Mouse (Mus musculus) CH12.LX (cell line): ENCODE data around the gene Ppip5k2.

ENCODE experiments used
- CTCF ChIP-seq, 2 experiments: IDR thresholded peaks in 1 of 2; conservative IDR thresholded peaks in 1 of 2; 2 replicates each; pipeline ENCODE4 v1.5.1; 2011 to 2012; ENCODE audit warnings: low read depth in 2 of 2, low read length in 2 of 2, improper control_type of control experiment in 1 of 2, inconsistent platforms in 1 of 2, mild to moderate bottlenecking in 1 of 2, moderate library complexity in 1 of 2
- EP300 ChIP-seq: IDR thresholded peaks from 2 replicates; pipeline ENCODE4 v1.6.1; 2011; ENCODE audit warnings: low read length, improper control_type of control experiment
- JUND ChIP-seq: conservative IDR thresholded peaks from 2 replicates; pipeline ENCODE4 v1.6.1; 2011; ENCODE audit warnings: low read depth, low read length, improper control_type of control experiment
- POLR2A ChIP-seq: IDR thresholded peaks from 2 replicates; pipeline ENCODE4 v1.6.1; 2011; ENCODE audit warnings: low read depth, mild to moderate bottlenecking, improper control_type of control experiment, low read length

DNA sequence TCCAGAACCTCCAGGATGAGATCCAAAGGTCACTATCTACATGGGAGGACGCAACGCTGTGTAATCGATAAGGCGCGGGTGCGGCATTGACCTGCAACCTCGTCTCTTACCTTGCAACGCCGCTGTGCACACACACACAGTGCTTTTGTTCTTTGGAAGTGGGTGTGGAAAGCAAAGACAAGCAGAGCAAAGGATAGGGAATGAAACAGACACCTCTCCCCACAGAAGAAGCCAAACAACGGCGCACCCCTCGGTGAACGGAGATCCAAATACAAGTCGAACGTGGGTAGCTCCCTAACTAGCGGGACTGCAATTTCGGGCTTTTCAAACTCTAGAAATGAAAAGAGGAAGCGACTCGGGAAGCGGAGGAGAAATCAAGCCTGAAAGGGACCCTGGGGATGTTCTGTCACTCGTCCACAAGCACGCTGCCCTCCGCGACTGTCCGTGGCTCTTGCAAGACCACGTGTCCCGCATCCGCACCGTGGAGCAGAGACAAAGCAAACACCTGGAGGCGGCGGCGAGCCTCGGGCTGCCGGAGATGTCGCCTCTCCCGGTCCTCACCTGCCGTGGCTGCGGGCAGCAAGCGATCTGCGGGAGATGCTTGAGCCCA, 812 bp downstream of the Ppip5k2 start:
- TF ChIP-seq POLR2A, result no peak
- TF ChIP-seq CTCF (conservative IDR thresholded peaks at IDR 0.05 in 1 of 2, IDR thresholded peaks at IDR 0.05 in 1 of 2; ENCODE audit: low read depth in 2 of 2, low read length in 2 of 2), result no peak
- TF ChIP-seq JUND, result no peak
- no peak for TF ChIP-seq EP300
